Mouse (Mus musculus): ENCODE measurements at regions not wholly inside any gene's neighbourhood (a gene's known extent, or its start where the extent isn't known, plus 50 kb on each side); places are given as distances from the start of the nearest gene placed in this dataset.

DNA sequence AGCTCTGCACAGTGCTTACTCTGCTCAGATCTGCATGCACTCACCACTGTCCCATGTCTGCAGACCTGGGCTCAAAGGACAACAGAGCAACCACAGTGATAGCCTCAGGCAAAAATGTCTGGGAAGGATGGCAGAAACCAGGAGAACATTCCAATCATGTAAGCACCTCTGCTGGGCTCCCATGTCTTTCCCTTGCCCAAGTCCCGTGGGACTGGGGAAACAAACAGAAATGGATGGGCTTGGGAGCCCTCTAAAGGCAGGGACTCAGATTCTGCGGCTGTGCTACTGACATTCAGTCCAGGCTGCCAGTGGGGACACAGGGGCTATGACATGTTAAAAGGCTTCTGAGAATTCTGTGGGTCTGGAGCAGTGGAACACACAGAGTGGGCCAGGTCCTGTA is 128.8 kb upstream of the Dock1 start:
- DNase-seq = no peak

DNA sequence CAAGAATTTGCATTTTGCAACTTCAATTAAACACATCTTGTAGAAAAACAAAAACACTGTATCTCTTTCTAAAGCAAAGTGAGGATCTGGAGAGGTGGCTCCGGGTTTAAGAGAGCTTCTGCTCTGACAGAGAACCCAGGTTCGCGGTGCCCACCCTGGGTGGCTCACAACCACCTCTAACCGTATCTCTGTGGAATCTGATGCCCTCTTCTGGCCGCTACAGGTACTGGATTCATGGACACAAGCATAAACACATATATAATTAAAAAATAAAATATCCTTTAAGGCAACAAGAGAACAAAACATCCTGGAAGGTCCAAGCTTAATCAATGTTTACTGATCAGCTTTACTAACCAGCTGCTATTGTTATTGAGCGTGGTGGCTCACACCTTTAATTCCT is 124.3 kb upstream of the Dock1 start:
- DNase-seq = no peak

DNA sequence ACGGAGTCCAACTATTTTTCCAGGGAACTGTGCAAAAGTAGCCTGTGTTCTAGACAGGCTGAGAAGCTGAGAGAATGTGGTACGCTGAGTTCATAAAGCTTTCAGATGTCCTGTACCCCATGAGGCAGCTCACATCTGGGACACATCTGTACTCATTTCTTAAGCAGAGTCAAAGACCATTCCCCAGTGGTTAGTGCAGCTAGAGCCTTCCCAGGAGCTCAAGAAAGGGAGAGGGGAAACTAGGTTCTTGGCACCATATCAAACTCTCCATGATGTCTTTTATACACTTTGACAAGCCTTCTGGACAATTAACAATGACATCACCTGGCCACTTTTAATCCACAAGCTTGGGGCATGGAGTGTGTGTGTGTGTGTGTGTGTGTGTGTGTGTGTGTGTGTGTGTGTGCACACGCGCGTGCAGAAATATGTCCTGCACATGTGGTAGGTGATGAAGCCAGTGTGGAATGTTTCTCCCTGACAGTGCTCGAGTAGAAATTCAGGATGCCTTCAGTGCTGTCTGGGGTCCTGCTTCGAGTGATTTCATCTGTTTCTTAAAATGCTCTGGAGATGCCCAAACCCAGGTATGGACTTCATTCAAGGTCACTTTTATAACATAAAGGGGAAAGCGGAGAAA is 121.1 kb upstream of the Dock1 start:
- DNase-seq = no peak

DNA sequence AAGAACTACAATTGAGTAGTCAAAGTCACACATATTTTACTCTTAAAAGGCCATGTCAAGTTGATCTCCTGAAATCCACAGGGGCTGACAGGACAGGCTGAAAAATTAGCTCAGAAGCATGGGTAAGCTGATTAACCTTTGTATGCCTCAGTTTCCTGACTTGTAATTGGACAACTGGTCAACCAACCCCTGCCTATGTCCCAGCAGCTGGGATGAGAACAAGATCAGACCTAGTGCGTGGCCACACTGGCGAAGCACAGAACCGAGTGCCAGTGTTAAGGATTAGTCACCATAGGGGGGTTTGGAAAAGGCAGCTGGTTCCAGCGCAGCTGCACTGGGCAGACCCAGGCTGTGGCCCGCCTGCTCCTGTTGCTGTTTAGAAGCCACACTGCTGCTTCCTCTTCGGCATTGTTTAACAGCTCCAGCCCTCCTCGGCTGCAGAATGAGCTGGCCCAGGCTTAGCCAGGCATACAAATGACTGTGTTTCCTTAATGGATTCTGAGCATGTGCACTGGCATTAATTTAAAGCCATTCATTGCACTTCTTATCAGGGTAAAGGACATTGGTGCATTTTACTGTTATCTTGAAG is 120.1 kb upstream of the Dock1 start:
- peak in 1 of 2 experiments; percentile 4 for DNase-seq

DNA sequence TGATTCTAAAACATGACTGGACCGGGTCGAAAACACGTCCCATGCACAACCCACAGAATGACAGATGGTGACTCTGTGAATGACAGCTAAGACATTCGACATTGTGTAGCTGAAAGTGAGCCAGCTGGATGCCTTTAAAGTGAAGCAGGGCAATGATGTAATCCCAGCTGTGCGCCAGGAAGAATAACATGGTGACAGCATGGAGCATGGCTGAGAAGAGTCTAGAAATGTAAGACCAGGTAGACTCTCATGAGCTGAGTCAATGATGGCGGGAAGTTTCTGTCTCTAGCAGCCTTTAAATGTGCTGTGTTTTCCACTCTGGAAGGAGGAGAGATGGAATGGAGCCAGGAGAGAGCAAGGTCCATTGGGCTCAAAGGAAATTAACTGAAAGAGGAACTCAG is 118.4 kb upstream of the Dock1 start:
- DNase-seq = no peak

DNA sequence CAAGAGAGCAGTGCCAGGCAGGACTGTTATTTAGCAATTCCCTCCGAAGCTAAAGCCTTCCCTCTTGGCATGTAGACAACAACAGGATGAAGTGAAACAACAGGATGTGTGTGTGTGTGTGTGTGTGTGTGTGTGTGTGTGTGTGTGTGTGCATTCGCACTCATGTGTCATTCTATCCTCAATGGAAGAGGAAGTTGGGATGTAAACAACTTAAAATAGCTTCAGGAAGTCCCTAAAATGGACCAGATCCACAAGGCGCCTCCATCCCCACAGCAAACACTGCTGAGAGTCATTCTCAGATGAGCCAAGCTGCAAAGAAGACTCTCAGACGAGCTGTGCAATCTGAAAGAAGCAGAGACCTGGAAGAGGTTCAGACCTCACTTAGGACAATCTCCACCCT is 114.4 kb upstream of the Dock1 start:
- no peak for DNase-seq

DNA sequence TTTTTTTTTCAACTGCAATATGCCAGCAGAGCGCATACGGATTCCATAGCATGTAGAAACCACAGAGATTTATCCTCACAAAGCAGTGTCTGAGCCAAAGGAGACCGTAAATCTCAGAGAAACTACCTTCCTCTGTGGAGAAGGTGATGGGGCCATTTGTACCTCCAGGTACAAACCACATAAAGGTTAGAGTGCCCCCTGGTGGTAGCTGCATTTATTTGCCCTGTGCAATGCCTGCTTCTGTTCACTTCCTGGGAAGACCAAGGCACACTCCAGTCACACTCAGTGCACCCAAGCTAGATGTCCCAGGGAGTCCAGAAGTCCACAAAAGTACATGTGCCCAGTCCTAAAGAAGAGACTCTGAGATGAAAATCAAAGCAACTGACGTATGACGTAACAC is 104.1 kb upstream of the Dock1 start:
- peak; percentile 25 to 65 for DNase-seq

DNA sequence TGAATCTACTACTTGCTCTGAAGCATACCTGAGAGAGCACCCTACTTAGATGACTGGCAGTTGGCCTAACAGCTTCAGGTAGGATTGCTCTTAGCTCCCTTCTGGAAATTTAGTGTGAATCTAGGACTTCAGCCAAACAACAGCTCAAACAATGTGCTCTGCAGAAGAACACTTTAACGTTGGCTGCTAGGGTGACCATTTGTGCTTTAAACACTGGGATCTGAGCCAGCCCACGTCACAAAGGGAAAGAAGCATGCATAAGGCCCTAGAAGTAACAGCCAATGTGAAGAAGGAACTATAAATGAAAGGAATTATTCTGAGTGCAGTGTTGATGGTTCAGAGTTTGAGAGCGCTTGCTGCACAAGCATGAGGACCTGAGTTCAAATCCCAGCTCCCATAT is 101.2 kb upstream of the Dock1 start:
- no peak for DNase-seq

DNA sequence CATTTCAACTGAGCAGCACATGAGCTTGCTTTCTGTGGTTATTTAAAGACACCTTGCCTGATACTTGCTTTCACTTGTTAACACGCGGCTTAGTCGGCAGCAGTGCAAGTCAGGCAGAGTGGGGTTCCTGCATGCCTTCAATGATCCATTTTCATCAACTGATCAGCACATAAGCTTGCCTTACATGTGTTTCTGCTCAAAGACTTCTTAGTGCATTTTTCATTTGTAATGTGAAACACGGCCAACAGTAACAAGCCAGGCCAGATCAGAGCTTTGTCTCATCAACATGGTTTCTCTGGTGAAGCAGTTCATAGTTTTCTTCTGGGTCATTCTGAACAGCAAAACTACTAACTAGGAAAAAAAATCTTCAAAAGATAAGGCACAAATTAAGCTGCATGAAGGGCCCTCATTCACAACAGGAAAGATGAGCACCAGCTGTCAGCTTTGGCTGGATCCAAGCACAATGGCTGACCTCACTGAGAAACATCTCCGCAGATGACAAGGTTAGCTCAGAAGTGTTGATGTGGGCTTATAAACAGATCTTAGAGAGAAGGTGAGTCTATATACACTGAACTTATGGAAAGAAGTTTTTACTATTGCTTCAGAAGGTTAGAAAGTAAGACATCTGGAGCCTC is 100.2 kb upstream of the Dock1 start:
- DNase-seq = no peak

DNA sequence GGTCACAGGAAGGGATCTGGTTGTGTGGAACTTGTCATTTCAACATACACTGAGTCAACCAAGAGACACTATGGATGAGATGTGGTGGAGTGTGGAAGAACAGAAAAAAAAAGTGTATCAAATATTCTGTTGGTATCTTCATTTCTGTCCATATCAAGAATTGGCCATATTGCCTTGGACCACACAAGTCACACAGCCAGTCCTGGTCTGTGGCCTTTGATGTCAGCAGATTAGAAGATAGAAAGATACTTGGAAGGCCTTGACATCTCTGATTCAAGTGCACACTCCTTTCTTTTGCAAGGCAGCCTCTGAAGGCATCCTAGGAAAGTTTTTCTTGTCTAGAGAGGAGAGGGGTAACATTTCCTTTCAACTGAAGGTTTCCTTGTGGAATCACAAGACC is 88.7 kb upstream of the Dock1 start:
- DNase-seq = no peak

DNA sequence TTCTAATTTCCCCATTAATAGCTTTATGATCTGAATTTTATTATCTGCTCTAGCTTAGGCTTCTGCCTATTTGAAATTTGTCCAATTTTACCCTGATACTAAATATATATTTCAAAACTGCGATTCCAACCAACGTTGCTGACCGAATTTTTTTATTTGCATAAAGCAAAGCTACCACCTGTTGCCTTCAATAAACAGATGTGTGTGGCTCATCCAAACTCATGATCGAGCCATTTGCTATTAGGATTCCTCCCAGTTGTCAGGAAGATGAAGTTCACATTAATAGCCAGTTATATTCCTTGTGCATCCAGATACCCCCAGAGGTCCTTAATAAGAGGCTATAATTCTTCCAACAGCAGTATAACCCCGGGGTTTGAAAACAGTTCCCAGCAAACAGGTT is 85.0 kb upstream of the Dock1 start:
- no peak for DNase-seq

DNA sequence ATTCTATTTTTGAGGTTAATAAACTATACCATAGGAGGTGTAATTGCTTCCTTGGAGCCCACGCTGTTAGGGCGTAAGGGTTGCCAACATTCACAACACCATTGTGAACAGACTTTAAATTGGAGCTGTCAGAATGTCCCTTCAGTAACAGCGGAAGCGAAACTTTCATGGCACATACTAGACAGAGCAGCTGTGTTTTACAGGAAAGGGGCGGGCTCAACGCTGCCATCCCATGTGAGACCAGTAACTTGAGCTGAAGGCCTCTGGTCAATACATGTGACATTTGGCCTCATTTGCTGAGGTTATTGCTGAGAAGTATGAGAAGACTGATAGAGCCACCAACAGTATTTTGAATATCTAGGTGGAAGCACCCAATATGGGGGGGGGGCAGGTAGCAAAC is 83.5 kb upstream of the Dock1 start:
- DNase-seq = no peak

DNA sequence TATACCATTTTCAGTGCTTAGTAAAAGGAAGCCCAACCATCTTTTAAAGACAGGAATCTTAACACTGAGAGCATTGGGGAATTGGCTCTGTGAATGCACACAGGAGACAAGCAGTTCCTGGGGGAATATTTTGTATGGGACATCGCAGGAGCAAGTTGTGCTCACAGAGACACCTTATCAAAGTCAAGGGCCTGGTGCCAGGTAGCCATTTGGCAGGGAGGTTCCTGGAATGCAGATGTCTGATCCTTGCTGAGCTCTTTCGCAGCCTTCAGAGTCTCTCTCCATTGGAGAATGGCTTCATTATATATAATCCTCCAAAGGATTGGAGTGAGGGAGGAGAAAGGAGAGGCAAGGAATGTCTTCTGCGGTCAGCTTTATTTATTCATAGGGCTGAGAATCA is 62.6 kb upstream of the Dock1 start:
- no peak for DNase-seq

DNA sequence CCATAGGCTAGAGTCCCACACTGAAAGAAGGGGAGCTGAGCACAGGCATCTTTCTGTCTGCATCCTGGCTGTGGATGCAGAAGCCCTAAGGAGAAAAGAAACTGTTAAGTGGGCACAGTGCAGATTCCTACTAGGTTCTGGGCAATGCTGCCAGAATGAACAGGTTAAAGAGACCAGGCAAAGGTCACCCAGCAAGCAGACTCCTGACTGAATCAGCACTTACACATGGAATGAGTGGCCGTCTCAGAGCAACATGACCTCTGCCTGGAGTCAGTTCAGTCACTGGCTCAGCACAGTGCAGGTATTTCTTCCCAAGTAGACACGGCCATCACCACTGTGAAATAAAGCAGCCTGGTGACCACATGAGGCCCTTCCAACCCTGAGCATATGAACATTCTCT is 60.3 kb upstream of the Dock1 start:
- DNase-seq = no peak

DNA sequence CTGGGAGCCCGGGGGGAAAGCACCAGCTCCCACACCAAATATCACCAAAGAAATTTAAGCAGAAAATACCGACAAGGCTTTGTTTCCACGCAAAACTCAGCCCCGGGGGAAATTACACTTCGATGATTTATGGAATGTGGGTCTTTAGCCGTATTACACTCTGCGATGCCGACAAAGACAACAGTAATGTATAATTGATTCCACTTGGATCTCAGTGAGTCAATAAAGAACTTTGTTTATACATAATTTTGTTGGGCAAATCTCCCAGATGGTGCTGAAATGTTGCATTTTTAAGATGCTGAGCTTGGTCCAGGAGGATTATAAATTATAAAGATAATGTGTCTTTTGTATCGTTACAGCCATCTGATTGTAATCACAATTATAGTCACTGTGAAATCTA is 59.1 kb upstream of the Dock1 start:
- DNase-seq = no peak

DNA sequence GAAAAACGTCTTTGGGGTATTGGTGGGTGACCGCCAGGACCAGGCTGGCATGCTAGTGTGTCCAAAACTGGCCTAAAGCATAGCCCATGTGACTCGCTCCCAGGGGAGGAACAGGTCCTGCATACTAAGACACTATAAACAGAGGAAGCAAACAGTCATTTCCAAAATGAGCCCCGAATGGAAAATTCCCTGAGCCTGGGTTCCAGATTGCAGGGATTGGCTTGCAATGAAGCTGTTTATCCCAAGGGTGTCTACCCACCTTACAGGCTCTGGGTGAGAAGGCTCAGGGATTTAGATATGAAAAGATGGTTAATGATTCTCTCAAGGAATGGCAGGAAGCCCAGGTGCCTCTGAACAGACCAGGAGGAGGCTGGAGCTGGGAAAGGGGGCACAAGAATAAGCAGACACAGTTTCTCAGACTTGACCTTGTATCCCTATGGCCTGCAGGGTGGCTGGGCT is 58.2 kb upstream of the Dock1 start:
- peak; percentile 5 to 10 for DNase-seq

DNA sequence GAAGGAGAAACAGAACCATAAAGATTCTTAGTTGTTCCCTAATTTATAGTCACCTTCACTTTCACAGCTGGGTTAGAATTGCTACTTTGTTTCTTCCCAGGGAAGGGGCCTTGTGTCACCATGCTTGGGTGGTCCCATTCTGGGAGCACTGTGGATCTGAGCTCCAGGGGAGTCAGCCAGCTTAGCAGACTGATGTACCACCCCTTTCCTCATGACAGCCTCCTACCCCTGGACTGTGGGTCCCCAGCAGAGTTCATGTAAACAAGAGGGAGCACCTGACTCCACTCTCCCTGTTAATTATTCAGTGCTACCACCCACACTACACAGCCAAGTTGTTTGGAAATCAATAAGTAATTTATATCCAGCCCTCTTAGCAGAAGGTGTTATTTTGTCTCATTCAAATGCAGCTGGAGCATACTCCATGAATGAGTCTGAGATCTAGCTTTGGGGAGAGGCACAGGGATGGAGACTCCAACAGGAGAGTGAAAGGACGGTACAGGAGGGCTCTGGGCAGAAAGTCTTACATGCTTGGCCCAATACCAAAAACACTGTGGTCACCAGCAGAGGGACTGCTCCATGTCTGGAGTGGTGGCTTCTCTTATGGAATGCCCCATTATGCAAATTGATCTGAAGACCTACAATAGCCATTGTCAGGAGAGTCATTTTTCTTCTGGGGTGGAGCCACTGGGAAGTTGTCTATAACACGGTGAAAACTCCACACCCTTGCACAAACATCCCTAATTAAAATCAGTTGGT is 51.1 kb upstream of the Dock1 start:
- no peak for DNase-seq

DNA sequence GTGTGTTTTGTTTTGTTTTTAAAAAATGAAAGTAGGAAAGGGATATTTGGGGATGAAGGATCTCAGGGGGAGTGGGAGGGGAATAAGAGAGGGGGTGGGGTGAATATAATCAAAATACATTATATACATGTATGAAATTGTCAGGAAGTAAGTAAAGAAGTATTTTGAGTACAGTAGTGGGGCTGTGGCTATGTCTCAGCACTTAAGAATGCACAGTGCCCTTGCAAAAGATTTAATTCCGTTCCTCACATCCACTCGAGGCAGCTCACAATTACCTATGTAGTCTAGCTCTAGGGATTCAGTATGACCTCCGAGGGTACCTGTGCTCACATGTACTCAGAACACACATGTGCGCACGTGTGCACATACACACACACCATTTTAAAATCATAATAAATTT is 50.4 kb upstream of the Dock1 start:
- DNase-seq = no peak

Data from cerebellum, postnatal 25 days (tissue).